8 mouse cellular contexts compared by ENCODE assay signal in genomic region chr16:65814918-65815881, GRCm38 (mm10). TPM values are rescaled to one million over a fixed set of nuclear protein-coding genes. Genes with fewer than 3 reads are reported as not detected.
DNase-seq lines count a peak whose midpoint lies in the region; ATAC-seq and TF ChIP-seq lines count a peak whose summit lies in the region.

Gene Vgll3 (plus strand): TSS chr16:65815257.

- peak within 1 kb of the TSS; percentile 79 for H3K9ac ChIP-seq in hindbrain, embryonic 13.5 days

- peak; percentile 100 for ATAC-seq in hindbrain, embryonic 13.5 days (ENCODE audit: low FRiP score)

- peak; percentile 48 for TF ChIP-seq CTCF in gastrocnemius, adult 2 months (IDR thresholded peaks at IDR 0.05)
- peak; percentile 28 for TF ChIP-seq CTCF in left cerebral cortex, adult 2 months (IDR thresholded peaks at IDR 0.05)

- H3K4me3 ChIP-seq in gastrocnemius, adult 2 months, result peak within 1 kb of the TSS; percentile 94
- peak within 1 kb of the TSS; percentile 75 for H3K4me3 ChIP-seq in hindbrain, embryonic 13.5 days
- peak within 1 kb of the TSS; percentile 68 for H3K4me3 ChIP-seq in left cerebral cortex, adult 2 months

- H3K9me3 ChIP-seq in hindbrain, embryonic 13.5 days, result no peaks in the 10 kb centered on the region

- intact Hi-C loops in gastrocnemius, adult 2 months (cut with DNase I), result no loop called here
- intact Hi-C loops in left cerebral cortex, adult 2 months (cut with DNase I), result no loop called here

- H3K4me1 ChIP-seq in hindbrain, embryonic 13.5 days (replicated peaks), result peaks cover 13% of the 10 kb centered on the region

- peak; percentile 75 for DNase-seq in WW6 (ENCODE audit: low read depth, low spot score)
- DNase-seq in cerebellum, postnatal 36 days, result peak; percentile 17 to 25
- DNase-seq in gastrocnemius, adult 2 months, result peak; percentile 85
- peak; percentile 39 to 45 for DNase-seq in left cerebral cortex, adult 2 months (ENCODE audit: extremely low spot score in 1 of 2, low spot score in 2 of 2)
- DNase-seq in lung, postnatal 36 days, result peak; percentile 70
- peak; percentile 41 to 49 for DNase-seq in right cerebral cortex, adult 2 months (ENCODE audit: low spot score in 2 of 2)
- no peak for DNase-seq in spleen, postnatal 4 days (ENCODE audit: low spot score in 2 of 2)

- no peaks in the 10 kb centered on the region for H3K36me3 ChIP-seq in hindbrain, embryonic 13.5 days

- peak within 1 kb of the TSS; percentile 91 for H3K27ac ChIP-seq in gastrocnemius, adult 2 months
- peak within 1 kb of the TSS; percentile 82 for H3K27ac ChIP-seq in hindbrain, embryonic 13.5 days
- peak within 1 kb of the TSS; percentile 42; the same call in 1 of the 2 replicates for H3K27ac ChIP-seq in left cerebral cortex, adult 2 months

- H3K27me3 ChIP-seq in hindbrain, embryonic 13.5 days, result peaks cover 7% of the 10 kb centered on the region; the same call in 1 of the 2 replicates

- H3K4me2 ChIP-seq in hindbrain, embryonic 13.5 days, result peak within 1 kb of the TSS; percentile 83

- under 1% methylated on average over 85 of the region's 86 CpGs for WGBS in hindbrain, embryonic 13.5 days

RNA-seq across cellular contexts. Expression of gene Vgll3, which starts in this region (rescaled TPM):
- total RNA-seq in gastrocnemius, adult 2 months (2021), result 1 to 10 TPM; 4.7 to 5.2 TPM
- 7.4 and 9.0 TPM in 2 replicates for polyA plus RNA-seq in hindbrain, embryonic 13.5 days (2015; fragmentation: Nextera tagmentation; extraction: Ambion mirVana)
- 1 to 10 TPM; 3.2 to 4.8 TPM for total RNA-seq in left cerebral cortex, adult 2 months (2021)

Comparison
In these comparisons a context has a peak if more than half of its experiments do, and no peak if none do; other contexts are left out.
1. DNase-seq: peak in WW6 (single experiment), cerebellum, postnatal 36 days (2 of 2), gastrocnemius, adult 2 months (single experiment), left cerebral cortex, adult 2 months (2 of 2), lung, postnatal 36 days (single experiment) and right cerebral cortex, adult 2 months (2 of 2); none in spleen, postnatal 4 days (0 of 2).
2. Peak in every context shown above with its lines, with median percentiles within 50 percentile points of each other: H3K27ac ChIP-seq and H3K4me3 ChIP-seq.